Mouse (Mus musculus) stomach, embryonic 16.5 days (tissue): Measurements from ENCODE around the gene Hist1h2bj. TPM values are rescaled to one million over a fixed set of nuclear protein-coding genes. Genes with fewer than 3 reads are reported as not detected.
A peak's percentile ranks its signal among the peaks of the same experiment; 100 is the strongest.

Experiments
- ATAC-seq: fragments of 200-750 bp; cut with Nextera tagmentation; 2 replicates; pipeline ENCODE4 v1.8.0; 2017; ENCODE audit warnings: moderate number of reproducible peaks, moderate TSS enrichment; ENCODE audit not compliant: insufficient read depth, low FRiP score
- H3K27ac ChIP-seq: fragments of 300-500 bp; sonication (generic); 2 replicates; pipeline ENCODE4 v1.5.1; 2014; ENCODE audit warnings: low read length
- H3K27me3 ChIP-seq: fragments of 300-500 bp; sonication (generic); 2 replicates; pipeline ENCODE4 v1.6.1; 2014; ENCODE audit warnings: low read length, control low read depth, mixed read lengths; ENCODE audit not compliant: control insufficient read depth, insufficient read depth
- H3K36me3 ChIP-seq: fragments of 300-500 bp; sonication (generic); 2 replicates; pipeline ENCODE4 v1.6.1; 2014; ENCODE audit warnings: low read length; ENCODE audit not compliant: control insufficient read depth, insufficient read depth
- H3K4me1 ChIP-seq: fragments of 300-500 bp; sonication (generic); 2 replicates; pipeline ENCODE4 v1.6.1; 2014; ENCODE audit warnings: low read length, control low read depth, mixed read lengths; ENCODE audit not compliant: control insufficient read depth, insufficient read depth
- H3K4me2 ChIP-seq: fragments of 300-500 bp; sonication (generic); 2 replicates; pipeline ENCODE4 v1.6.1; 2014; ENCODE audit warnings: low read depth, low read length, mixed read lengths
- H3K4me3 ChIP-seq: fragments of 300-500 bp; sonication (generic); replicated peaks from 2 replicates; pipeline ENCODE4 v1.5.1; 2014; ENCODE audit warnings: mild to moderate bottlenecking, low read length
- H3K9ac ChIP-seq: fragments of 300-500 bp; sonication (generic); 2 replicates; pipeline ENCODE4 v1.6.1; 2014; ENCODE audit warnings: low read length
- H3K9me3 ChIP-seq: fragments of 300-500 bp; sonication (generic); replicated peaks from 2 replicates; pipeline ENCODE4 v1.6.1; 2016; ENCODE audit warnings: low read length, control low read depth; ENCODE audit not compliant: control insufficient read depth
- WGBS: fragments of 180-500 bp; shearing (Covaris S2); extraction: QIAGEN DNeasy Blood & Tissue Kit; methylation state at CpG from one replicate; pipeline ENCODE4 v1.1.7; 2014; 5-methylcytosine and 5-hydroxymethylcytosine counted together
- polyA plus RNA-seq: library from polyadenylated mRNA; unstranded; fragments of >200 nt; fragmentation: Nextera tagmentation; extraction: Ambion mirVana; gene quantifications from 2 replicates; pipeline ENCODE4 v1.2.1, GENCODE M21; 2015

Gene Hist1h2bj
- polyA plus RNA-seq, 1 experiment from 2014 or later, result 10.3 TPM

- H3K27me3 ChIP-seq, result no peaks in the 10 kb centered on the region
- peak overlapping the region; percentile 59 for H3K9ac ChIP-seq
- no peaks in the 10 kb centered on the region for H3K4me1 ChIP-seq
- no peaks in the 10 kb centered on the region for H3K36me3 ChIP-seq
- no peak overlapping the region for H3K27ac ChIP-seq
- no peaks in the 10 kb centered on the region for H3K9me3 ChIP-seq
- H3K4me2 ChIP-seq, result peak overlapping the region; percentile 75
- peak overlapping the region; percentile 46 for H3K4me3 ChIP-seq
- peak; percentile 74 for ATAC-seq
- under 1% methylated on average over 9 of the region's 9 CpGs for WGBS
Measured at GRCm38 (mm10) chr13:22022241-22022640, 20.8 kb upstream of the Hist1h2bj start.

DNA sequence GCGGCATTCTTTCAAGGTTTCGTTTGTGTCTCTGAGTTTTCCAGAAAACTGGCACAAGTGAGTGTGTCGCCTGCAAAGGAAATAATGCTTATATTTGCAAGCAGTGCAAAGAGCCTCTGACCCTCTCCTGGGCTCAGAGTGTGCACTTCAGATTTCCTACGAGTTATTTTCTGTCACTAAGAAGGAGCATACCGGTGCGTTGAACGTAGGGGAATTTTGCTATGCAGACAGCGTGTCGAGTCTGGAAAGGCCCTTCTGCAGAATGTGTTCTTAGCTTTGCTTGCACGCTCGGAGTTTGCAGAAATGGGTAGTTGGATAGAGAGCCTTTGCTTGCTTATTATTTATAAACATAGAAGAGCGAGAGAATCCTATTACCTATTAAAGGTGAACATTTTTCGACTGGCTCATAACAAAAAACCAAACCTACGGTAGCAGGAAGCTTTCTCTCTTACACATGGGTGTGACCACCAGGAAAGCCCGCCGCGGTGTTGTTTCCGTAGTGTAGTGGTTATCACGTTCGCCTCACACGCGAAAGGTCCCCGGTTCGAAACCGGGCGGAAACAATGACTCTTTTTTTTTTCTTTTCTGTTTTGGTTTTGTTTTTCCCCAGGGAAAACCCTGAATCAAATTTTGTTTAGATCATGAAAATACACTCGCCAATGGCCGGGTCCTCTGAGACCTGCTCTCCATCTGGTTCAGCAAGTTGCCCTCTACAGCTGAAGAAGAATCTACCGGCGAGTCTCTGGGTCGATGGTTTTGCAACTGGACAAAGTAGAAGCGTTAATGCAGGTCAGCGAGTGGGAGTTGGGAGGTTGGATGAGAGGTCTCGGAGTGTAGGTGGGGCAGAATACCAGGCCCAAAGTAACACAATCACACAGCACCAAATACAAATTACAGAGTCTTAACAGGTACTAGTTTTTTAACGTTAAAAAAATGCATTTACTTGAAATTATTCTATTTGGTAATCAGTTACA lies 16.7 kb upstream of the Hist1h2bj start:
- ATAC-seq, result 0 out of 2 replicates have a peak, but pooled peaks have one; percentile 59
- peak overlapping the region; percentile 54 for H3K4me2 ChIP-seq
- no peaks in the 10 kb centered on the region for H3K36me3 ChIP-seq
- H3K9ac ChIP-seq, result peak overlapping the region; percentile 56
- peak overlapping the region; percentile 12; the same call in 1 of the 2 replicates for H3K27ac ChIP-seq
- 2% methylated on average over 35 of the region's 35 CpGs for WGBS
- no peaks in the 10 kb centered on the region for H3K9me3 ChIP-seq
- H3K4me1 ChIP-seq, result 0 out of 2 replicates have a peak, but pooled peaks cover 4% of the 10 kb centered on the region
- H3K4me3 ChIP-seq, result peak overlapping the region; percentile 57
- H3K27me3 ChIP-seq, result no peaks in the 10 kb centered on the region

GRCm38 (mm10) chr13:22028673-22029460 lies 14.1 kb upstream of the Hist1h2bj start:
- peak overlapping the region; percentile 66 for H3K4me3 ChIP-seq
- H3K9me3 ChIP-seq, result no peaks in the 10 kb centered on the region
- H3K4me1 ChIP-seq, result 0 out of 2 replicates have a peak, but pooled peaks cover 4% of the 10 kb centered on the region
- peak; percentile 75 for ATAC-seq
- WGBS, result 1% methylated on average over 40 of the region's 40 CpGs
- H3K27ac ChIP-seq, result peak overlapping the region; percentile 90
- H3K27me3 ChIP-seq, result no peaks in the 10 kb centered on the region
- H3K9ac ChIP-seq, result peak overlapping the region; percentile 84
- H3K36me3 ChIP-seq, result no peaks in the 10 kb centered on the region
- peak overlapping the region; percentile 73 for H3K4me2 ChIP-seq

DNA sequence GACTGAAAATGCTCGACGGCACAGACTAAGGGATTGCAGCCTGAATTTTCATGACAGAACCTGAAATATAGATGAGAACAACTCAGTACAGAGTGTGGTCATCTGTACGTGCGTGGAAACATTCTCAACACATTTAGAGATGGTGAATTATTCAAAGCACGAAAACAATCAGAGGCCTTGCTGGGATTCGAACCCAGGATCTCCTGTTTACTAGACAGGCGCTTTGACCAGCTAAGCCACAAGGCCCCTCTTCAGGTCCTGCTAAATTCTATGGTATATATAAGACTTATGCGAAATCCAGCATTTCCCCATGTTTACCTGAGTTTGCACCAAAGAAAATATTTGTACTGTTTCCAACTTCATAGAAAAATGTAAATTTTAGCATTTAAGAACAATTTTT lies 13.1 kb upstream of the Hist1h2bj start:
- no peak overlapping the region for H3K27ac ChIP-seq
- H3K9me3 ChIP-seq, result no peaks in the 10 kb centered on the region
- no peak overlapping the region for H3K4me2 ChIP-seq
- H3K9ac ChIP-seq, result no peak overlapping the region
- peaks cover 13% of the 10 kb centered on the region; the same call in 1 of the 2 replicates for H3K4me1 ChIP-seq
- no peak overlapping the region for H3K4me3 ChIP-seq
- no peaks in the 10 kb centered on the region for H3K36me3 ChIP-seq
- 39% methylated on average over 8 of the region's 8 CpGs for WGBS
- no peaks in the 10 kb centered on the region for H3K27me3 ChIP-seq
- ATAC-seq, result no peak

DNA sequence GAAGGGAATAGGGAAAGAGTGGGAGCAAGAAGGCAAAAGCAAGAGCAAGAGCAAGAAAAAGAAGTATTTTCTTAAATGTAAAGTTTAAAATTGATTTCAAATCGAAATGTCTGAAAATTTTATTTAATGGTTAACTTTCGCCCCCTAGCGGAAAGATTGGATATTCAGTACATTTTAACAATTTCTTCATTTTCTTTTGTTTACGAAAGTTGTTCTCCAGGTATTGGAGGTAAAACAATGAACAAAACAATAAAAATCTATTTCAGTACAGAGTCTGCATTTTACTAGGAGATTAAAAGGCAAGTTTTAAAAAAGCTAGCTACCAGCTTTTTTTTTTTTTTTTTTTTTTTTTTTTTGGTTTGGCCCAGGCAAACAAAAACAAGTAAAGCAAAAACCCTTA lies 12.5 kb upstream of the Hist1h2bj start:
- 13% methylated on average over 4 of the region's 4 CpGs for WGBS
- no peak overlapping the region for H3K27ac ChIP-seq
- no peak overlapping the region for H3K9ac ChIP-seq
- no peak overlapping the region for H3K4me3 ChIP-seq
- no peaks in the 10 kb centered on the region for H3K36me3 ChIP-seq
- no peaks in the 10 kb centered on the region for H3K27me3 ChIP-seq
- no peak overlapping the region for H3K4me2 ChIP-seq
- ATAC-seq, result no peak
- peaks cover 13% of the 10 kb centered on the region; the same call in 1 of the 2 replicates for H3K4me1 ChIP-seq
- H3K9me3 ChIP-seq, result no peaks in the 10 kb centered on the region

DNA sequence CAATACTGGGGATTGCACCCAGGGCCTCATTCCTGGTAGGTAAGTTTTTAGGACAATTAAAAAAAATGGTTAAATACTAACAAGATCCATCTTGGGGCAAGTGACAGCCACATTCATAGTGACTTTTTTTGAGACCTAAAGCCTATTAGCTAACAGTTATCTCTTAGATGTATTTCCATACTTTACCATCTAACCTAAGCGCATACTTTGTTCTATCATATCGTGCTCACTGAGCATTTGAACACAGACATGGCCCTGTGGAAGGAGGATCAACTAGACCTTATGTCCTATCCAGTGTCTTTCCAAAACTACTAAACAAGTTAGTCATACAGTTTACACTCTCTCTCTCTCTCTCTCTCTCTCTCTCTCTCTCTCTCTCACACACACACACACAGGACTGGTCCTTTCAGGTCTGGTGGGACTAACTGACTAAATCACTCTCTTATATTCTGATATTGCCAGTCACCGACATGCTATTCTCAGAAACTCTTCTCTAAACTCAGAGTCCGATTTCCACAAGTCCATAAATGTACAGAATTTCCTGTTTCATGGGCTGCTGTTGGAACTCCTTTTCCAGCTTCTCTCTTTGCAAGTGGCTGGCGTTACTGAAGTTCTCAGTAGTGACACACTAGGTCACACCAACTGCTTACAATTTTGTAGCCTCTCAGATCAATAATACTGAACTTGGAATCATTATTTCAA lies 9.1 kb upstream of the Hist1h2bj start:
- Histone ChIP-seq H3K27me3 (no peaks in the 10 kb centered on the region), H3K4me2 (peak overlapping the region; percentile 71), H3K9ac (peak overlapping the region; percentile 67), H3K9me3 (no peaks in the 10 kb centered on the region), H3K27ac (peak overlapping the region; percentile 85), H3K36me3 (no peaks in the 10 kb centered on the region), H3K4me3 (peak overlapping the region; percentile 48), H3K4me1 (peaks cover 18% of the 10 kb centered on the region; the same call in 1 of the 2 replicates)
- no peak for ATAC-seq
- 36% methylated on average over 5 of the region's 5 CpGs for WGBS

DNA sequence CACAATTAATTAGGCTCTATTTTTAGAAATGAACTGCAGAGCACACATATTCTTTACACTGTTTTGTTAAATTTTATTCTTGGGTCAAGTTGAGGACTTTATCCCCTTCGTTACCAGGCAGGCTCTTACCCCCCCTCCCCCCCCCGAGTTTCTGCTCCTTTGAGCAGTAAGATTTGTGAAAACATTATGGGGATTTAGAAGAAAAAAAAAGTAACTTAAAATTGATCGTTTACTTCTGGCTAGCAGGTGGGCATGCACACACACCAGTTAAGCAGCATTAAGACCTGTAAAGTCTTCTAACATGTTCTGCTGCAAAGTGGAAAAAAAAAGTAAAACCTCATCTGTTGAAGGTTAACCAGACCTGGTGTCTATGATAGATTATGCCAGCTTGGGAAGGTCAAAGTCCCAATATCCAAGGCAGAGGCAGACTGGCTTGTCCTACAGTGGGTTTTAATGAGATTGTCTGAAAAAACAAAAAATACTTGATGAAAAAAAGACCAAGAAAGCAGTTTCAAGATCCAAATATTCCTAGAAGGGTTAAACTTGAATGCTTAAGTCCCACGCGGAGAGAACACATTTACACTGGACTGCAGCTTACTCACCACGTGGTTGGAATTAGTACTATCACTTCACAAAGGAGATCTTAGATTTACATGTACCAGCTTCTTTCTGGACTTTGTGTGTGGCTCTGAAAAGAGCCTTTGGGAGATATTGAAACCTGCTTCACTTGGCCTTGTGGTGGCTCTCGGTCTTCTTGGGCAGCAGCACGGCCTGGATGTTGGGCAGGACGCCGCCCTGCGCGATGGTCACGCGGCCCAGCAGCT lies 8.4 kb upstream of the Hist1h2bj start:
- Histone ChIP-seq H3K4me2 (peak overlapping the region; percentile 71), H3K27me3 (no peaks in the 10 kb centered on the region), H3K27ac (peak overlapping the region; percentile 85), H3K4me1 (peaks cover 18% of the 10 kb centered on the region; the same call in 1 of the 2 replicates), H3K9me3 (no peaks in the 10 kb centered on the region), H3K36me3 (no peaks in the 10 kb centered on the region), H3K4me3 (peak overlapping the region; percentile 48), H3K9ac (peak overlapping the region; percentile 67)
- ATAC-seq, result no peak
- WGBS, result 1% methylated on average over 9 of the region's 14 CpGs
